Mouse (Mus musculus) small intestine, adult 2 months (tissue): Measurements from ENCODE around the gene Erp29.

Source experiments
- CTCF ChIP-seq: fragments of 200-500 bp; IDR thresholded peaks from 2 replicates; pipeline ENCODE4 v1.5.1; 2012; ENCODE audit warnings: low read depth, mild to moderate bottlenecking, control low read depth, inconsistent platforms, low read length, moderate library complexity, mixed read lengths; ENCODE audit not compliant: insufficient replicate concordance, insufficient read length; ENCODE audit errors: extremely low read depth
- POLR2A ChIP-seq: fragments of 200-500 bp; IDR thresholded peaks from 2 replicates; pipeline ENCODE4 v1.6.1; 2012; ENCODE audit warnings: low read depth, mild to moderate bottlenecking, control low read depth, inconsistent platforms, low read length, moderate library complexity

GRCm38 (mm10) chr5:121384757-121385460 lies 67.4 kb downstream of the Erp29 start:
- TF ChIP-seq CTCF, result no peak
- TF ChIP-seq POLR2A, result 0 out of 2 replicates have a peak, but pooled peaks have one; percentile 45
